Mouse (Mus musculus) kidney, adult 8-10 months (tissue): ENCODE results near the gene Cd300lf.
A peak's percentile ranks its signal among the peaks of the same experiment; 100 is the strongest.

Source experiments
- DNase-seq, 2 experiments: peaks; one replicate each; pipeline ENCODE4 v3.0.0; 2022

The Cd300lf gene

DNA sequence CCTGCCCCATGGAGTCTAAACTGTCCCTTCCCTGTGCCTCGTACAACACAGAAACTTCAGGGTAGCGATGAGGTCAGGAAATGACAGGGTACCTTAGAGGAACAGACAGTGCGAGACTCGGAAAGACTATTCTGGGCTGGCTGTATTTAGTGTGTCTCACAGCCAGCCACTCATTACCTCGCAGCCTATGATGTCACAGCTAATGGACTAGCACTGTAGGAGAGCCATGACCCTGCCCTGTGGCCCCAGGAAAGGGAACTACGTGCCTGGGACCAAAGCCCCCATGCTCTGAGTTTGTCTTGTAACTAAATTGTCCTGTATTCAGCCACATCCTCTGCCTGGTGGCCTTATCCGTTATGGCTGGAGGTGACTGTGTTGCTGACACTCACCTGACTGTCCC is 58.4 kb downstream of the Cd300lf start:
- peak in 1 of 2 experiments; percentile 10 for DNase-seq

DNA sequence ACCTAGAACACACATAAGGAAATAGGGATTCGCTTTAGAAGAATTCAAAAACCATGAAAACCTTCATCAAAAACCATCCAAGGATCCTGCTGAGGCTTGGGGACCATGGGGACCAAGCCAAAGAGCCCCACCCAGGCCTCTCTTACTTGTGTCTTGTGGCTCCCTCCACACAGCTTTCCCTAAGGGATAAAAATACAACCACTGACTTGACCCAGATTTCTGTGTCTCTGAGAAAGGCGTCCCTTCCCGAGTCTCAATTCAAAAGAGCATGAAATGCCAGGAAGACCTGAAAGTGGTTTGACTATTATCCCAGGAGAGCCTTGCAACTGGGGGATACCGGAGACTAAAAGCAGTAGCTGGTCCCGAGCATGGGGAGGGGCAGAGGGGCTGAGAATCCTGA is 60.8 kb downstream of the Cd300lf start:
- no peak for DNase-seq

DNA sequence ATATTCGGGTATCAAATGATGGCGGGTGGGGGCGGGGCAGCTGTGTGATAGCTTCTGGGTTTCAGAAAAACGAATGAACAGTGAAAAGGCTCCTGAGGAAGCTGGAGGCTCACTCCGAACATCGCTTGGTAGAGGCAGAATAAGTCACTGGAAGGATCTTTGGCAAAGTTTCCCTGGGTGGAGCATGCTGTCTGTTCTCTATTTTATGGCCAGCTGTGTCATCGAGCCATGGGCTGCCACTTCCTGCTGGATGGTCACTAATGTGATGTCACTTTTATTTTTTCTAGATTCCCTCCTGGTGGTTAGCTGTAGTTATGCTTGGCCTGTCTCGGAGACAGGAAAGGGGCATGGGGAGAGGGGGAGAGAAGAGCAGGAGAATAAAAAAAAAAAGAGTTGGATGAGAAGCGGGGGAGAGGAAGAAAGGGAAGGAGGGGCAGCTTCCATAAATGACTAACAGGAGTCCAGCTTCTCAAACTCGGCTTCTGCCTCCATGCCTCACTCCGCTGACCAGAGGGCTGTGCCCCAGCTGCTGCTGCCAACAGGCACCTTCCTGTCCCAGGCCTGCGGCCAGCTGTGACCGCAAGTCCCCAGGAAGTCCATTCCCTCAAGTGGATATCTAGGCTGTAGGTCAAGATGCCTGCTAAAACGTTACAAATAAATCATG is 62.0 kb downstream of the Cd300lf start:
- peak; percentile 36 to 40 for DNase-seq

DNA sequence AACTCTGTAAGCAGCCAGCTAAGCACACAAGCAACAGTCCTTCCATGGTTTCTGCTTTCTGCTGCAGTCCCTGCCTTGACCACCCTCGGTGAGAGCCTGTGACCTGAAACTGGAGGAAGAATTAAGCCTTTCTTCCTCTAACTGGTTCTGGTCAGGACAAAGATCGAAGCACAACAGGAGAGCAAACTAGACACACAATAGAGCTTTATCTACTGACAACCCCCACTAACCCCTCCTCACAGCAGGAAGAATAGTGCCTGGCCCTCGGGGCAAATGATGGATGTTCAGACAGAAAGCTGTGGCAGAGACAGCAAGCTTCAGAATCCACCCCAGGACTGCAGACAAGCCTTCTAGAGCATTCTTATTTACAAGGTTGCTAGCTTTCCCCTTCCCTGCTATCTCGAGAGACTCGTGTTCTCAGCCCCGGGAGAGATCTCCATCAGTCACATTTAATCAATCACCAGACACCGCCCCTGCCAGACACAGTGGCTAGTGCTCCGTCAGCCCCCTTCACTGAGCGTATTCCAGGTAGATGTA is 62.7 kb downstream of the Cd300lf start:
- no peak for DNase-seq

DNA sequence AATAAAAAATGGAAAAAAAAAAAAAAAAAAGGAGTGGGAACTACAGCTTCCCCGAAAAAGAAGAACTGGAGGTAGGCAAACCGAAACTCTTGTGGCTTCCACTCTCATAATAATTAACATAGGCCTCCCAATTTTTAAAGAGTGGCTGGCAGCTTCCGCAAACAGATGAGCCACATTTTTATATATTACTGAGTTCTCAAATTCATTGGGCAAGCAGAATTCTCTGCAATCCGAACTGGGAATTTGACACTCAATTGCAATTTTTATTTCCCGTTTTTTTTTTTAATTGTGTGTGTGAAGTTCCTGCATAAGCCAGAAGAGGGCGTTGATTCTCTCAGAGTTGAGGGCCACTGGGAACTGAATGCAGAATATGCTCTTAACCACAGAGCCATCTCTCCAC is 67.0 kb downstream of the Cd300lf start:
- no peak for DNase-seq
